8 mouse cellular contexts compared by ENCODE assay signal in genomic region chr2:4918860-4919739, GRCm38 (mm10). TPM values are rescaled to one million over a fixed set of nuclear protein-coding genes. Genes with fewer than 3 reads are reported as not detected.
DNase-seq lines count a peak whose midpoint lies in the region; ATAC-seq lines count a peak whose summit lies in the region.

Gene Phyh, plus strand, starts transcription at chr2:4919019.

- H3K4me1 ChIP-seq in hindbrain, embryonic 14.5 days (replicated peaks; ENCODE audit: control insufficient read depth, insufficient read depth, low read length), result 0 out of 2 replicates have a peak, but pooled peaks cover 4% of the 10 kb centered on the region

- no peaks in the 10 kb centered on the region for H3K27me3 ChIP-seq in hindbrain, embryonic 14.5 days (ENCODE audit: control insufficient read depth, insufficient read depth, low read length)

- peak; percentile 80 for DNase-seq in T-cell, adult 2 months (ENCODE audit: low spot score)
- peak; percentile 81 to 84 for DNase-seq in cerebellum, postnatal 36 days
- DNase-seq in frontal cortex, postnatal 36 days (ENCODE audit: low spot score in 2 of 2), result peak; percentile 84 to 85
- DNase-seq in hindbrain, embryonic 14.5 days (ENCODE audit: low spot score), result peak; percentile 69
- peak; percentile 62 to 68 for DNase-seq in layer of hippocampus, postnatal 25 days (ENCODE audit: extremely low spot score in 1 of 2, low spot score in 1 of 2)
- DNase-seq in lung, postnatal 14 days, result peak; percentile 87
- DNase-seq in ovary, postnatal 36 days (ENCODE audit: low spot score), result peak; percentile 92
- DNase-seq in thymus, postnatal 14 days, result peak; percentile 83

- H3K36me3 ChIP-seq in hindbrain, embryonic 14.5 days (replicated peaks; ENCODE audit: control insufficient read depth, insufficient read depth), result no peaks in the 10 kb centered on the region

- H3K4me2 ChIP-seq in hindbrain, embryonic 14.5 days (replicated peaks), result peak within 1 kb of the TSS; percentile 61

- ATAC-seq in hindbrain, embryonic 14.5 days (ENCODE audit: low FRiP score), result peak; percentile 90

- H3K4me3 ChIP-seq in hindbrain, embryonic 14.5 days (replicated peaks; ENCODE audit: low read length), result peak within 1 kb of the TSS; percentile 43

- H3K27ac ChIP-seq in hindbrain, embryonic 14.5 days, result peak within 1 kb of the TSS; percentile 55

- peak within 1 kb of the TSS; percentile 67 for H3K9ac ChIP-seq in hindbrain, embryonic 14.5 days

- WGBS in hindbrain, embryonic 14.5 days, result 5% methylated on average over 35 of the region's 35 CpGs

- H3K9me3 ChIP-seq in hindbrain, embryonic 14.5 days (ENCODE audit: control insufficient read depth, low read length), result no peaks in the 10 kb centered on the region

RNA-seq across cellular contexts. Expression of gene Phyh, which starts in this region (rescaled TPM):
- polyA plus RNA-seq in hindbrain, embryonic 14.5 days (2014; fragmentation: Nextera tagmentation; extraction: Ambion mirVana), result 82.4 and 91.5 TPM in 2 replicates
- total RNA-seq in layer of hippocampus, postnatal 25 days (2021), result 10 to 100 TPM; 78.3 to 80.8 TPM

Comparison
In these comparisons a context has a peak if more than half of its experiments do, and no peak if none do; other contexts are left out.
1. Peak in every context shown above with its lines: DNase-seq, ATAC-seq, H3K4me3 ChIP-seq and H3K27ac ChIP-seq.